Mouse (Mus musculus) cerebellum, adult 2 months (tissue): ENCODE measurements at regions not wholly inside any gene's neighbourhood (a gene's known extent, or its start where the extent isn't known, plus 50 kb on each side); places are given as distances from the start of the nearest gene placed in this dataset.

ENCODE experiments used
- CTCF ChIP-seq: fragments of 200-500 bp; IDR thresholded peaks from 2 replicates; pipeline ENCODE4 v1.5.1; 2011; ENCODE audit warnings: low read depth, mild to moderate bottlenecking, control low read depth, low read length, moderate library complexity, borderline replicate concordance; ENCODE audit not compliant: insufficient read depth
- POLR2A ChIP-seq: fragments of 200-500 bp; IDR thresholded peaks from 2 replicates; pipeline ENCODE4 v1.6.1; 2011; ENCODE audit warnings: low read length, control low read depth, borderline replicate concordance; ENCODE audit not compliant: insufficient read depth

GRCm38 (mm10) chr13:78445891-78446725, 246.6 kb upstream of the Nr2f1 start:
- TF ChIP-seq CTCF: no peak
- TF ChIP-seq POLR2A: no peak
